In genomic region chr7:28381938-28382337, GRCm38 (mm10) we compare ENCODE assay signal across 8 mouse cellular contexts. TPM values are rescaled to one million over a fixed set of nuclear protein-coding genes. Genes with fewer than 3 reads are reported as not detected.
DNase-seq lines count a peak whose midpoint lies in the region; ATAC-seq lines count a peak whose summit lies in the region.

No protein-coding gene starts in this region.

- peaks cover 23% of the 10 kb centered on the region for H3K36me3 ChIP-seq in embryonic facial prominence, embryonic 12.5 days
- H3K36me3 ChIP-seq in heart, embryonic 13.5 days: peaks cover 29% of the 10 kb centered on the region
- peaks cover 13% of the 10 kb centered on the region; the same call in 1 of the 2 replicates for H3K36me3 ChIP-seq in kidney, embryonic 16.5 days (ENCODE audit: insufficient read depth, low read length)

- H3K9me3 ChIP-seq in embryonic facial prominence, embryonic 12.5 days: no peaks in the 10 kb centered on the region
- no peaks in the 10 kb centered on the region for H3K9me3 ChIP-seq in heart, embryonic 13.5 days
- H3K9me3 ChIP-seq in kidney, embryonic 16.5 days (ENCODE audit: low read length): no peaks in the 10 kb centered on the region

- peak; percentile 50 for ATAC-seq in embryonic facial prominence, embryonic 12.5 days (ENCODE audit: insufficient number of reproducible peaks, insufficient read depth, low FRiP score, low TSS enrichment)
- peak; percentile 35; the same call in 1 of the 2 replicates for ATAC-seq in heart, embryonic 13.5 days (ENCODE audit: extremely low read depth, insufficient number of reproducible peaks, low FRiP score, low TSS enrichment)
- ATAC-seq in kidney, embryonic 16.5 days (ENCODE audit: low FRiP score, low TSS enrichment): peak; percentile 71

- H3K9ac ChIP-seq in embryonic facial prominence, embryonic 12.5 days: peak overlapping the region; percentile 58
- peak overlapping the region; percentile 85 for H3K9ac ChIP-seq in heart, embryonic 13.5 days
- peak overlapping the region; percentile 82 for H3K9ac ChIP-seq in kidney, embryonic 16.5 days (replicated peaks; ENCODE audit: low read length)

- DNase-seq in 3134 (ENCODE audit: extremely low read depth, insufficient read length, low spot score) (peak; percentile 82), NIH3T3 (ENCODE audit: low read depth) (peak; percentile 93)
- peak; percentile 96 for DNase-seq in lung, postnatal 25 days (ENCODE audit: low spot score)
- peak; percentile 79 for DNase-seq in ovary, postnatal 36 days (ENCODE audit: low spot score)
- DNase-seq in urinary bladder, postnatal 14 days (ENCODE audit: low spot score): peak; percentile 91

- peak overlapping the region; percentile 52 for H3K4me2 ChIP-seq in embryonic facial prominence, embryonic 12.5 days (replicated peaks)
- peak overlapping the region; percentile 88 for H3K4me2 ChIP-seq in heart, embryonic 13.5 days
- H3K4me2 ChIP-seq in kidney, embryonic 16.5 days (replicated peaks; ENCODE audit: low read depth, low read length): peak overlapping the region; percentile 73

- no peaks in the 10 kb centered on the region for H3K27me3 ChIP-seq in embryonic facial prominence, embryonic 12.5 days
- H3K27me3 ChIP-seq in heart, embryonic 13.5 days (replicated peaks): no peaks in the 10 kb centered on the region
- H3K27me3 ChIP-seq in kidney, embryonic 16.5 days (ENCODE audit: insufficient read depth, low read length): no peaks in the 10 kb centered on the region

- H3K27ac ChIP-seq in embryonic facial prominence, embryonic 12.5 days: peak overlapping the region; percentile 94
- H3K27ac ChIP-seq in heart, embryonic 13.5 days (replicated peaks): peak overlapping the region; percentile 100
- peak overlapping the region; percentile 100 for H3K27ac ChIP-seq in kidney, embryonic 16.5 days (ENCODE audit: low read length)

- WGBS in embryonic facial prominence, embryonic 12.5 days: under 1% methylated on average over 20 of the region's 20 CpGs
- WGBS in heart, embryonic 13.5 days: under 1% methylated on average over 20 of the region's 20 CpGs
- WGBS in kidney, embryonic 16.5 days: 0% methylated on average over 20 of the region's 20 CpGs

- peaks cover 57% of the 10 kb centered on the region for H3K4me1 ChIP-seq in embryonic facial prominence, embryonic 12.5 days
- H3K4me1 ChIP-seq in heart, embryonic 13.5 days: peaks cover 65% of the 10 kb centered on the region
- H3K4me1 ChIP-seq in kidney, embryonic 16.5 days (ENCODE audit: insufficient read depth, low read length): peaks cover 57% of the 10 kb centered on the region

- peak overlapping the region; percentile 32 for H3K4me3 ChIP-seq in embryonic facial prominence, embryonic 12.5 days
- peak overlapping the region; percentile 46 for H3K4me3 ChIP-seq in heart, embryonic 13.5 days
- peak overlapping the region; percentile 43 for H3K4me3 ChIP-seq in kidney, embryonic 16.5 days (ENCODE audit: low read length)

RNA-seq across cellular contexts. Expression of gene Zfp36, which starts 1.9 kb away (rescaled TPM):
- 7.8 and 8.6 TPM in 2 replicates for polyA plus RNA-seq in embryonic facial prominence, embryonic 12.5 days (2016; fragmentation: Nextera tagmentation; extraction: Ambion mirVana)
- polyA plus RNA-seq in heart, embryonic 13.5 days (2015; fragmentation: Nextera tagmentation; extraction: Ambion mirVana): 11.9 and 13.6 TPM in 2 replicates
- 16.1 and 18.4 TPM in 2 replicates for polyA plus RNA-seq in kidney, embryonic 16.5 days (2015; fragmentation: Nextera tagmentation; extraction: Ambion mirVana)

RNA-seq across cellular contexts. Expression of gene Plekhg2, which starts 9.5 kb away (rescaled TPM):
- polyA plus RNA-seq in embryonic facial prominence, embryonic 12.5 days (2016; fragmentation: Nextera tagmentation; extraction: Ambion mirVana): 114 and 121 TPM in 2 replicates
- 43.5 and 49.3 TPM in 2 replicates for polyA plus RNA-seq in heart, embryonic 13.5 days (2015; fragmentation: Nextera tagmentation; extraction: Ambion mirVana)
- polyA plus RNA-seq in kidney, embryonic 16.5 days (2015; fragmentation: Nextera tagmentation; extraction: Ambion mirVana): 69.1 and 83.3 TPM in 2 replicates

RNA-seq across cellular contexts. Expression of gene Med29, which starts 10.6 kb away (rescaled TPM):
- polyA plus RNA-seq in embryonic facial prominence, embryonic 12.5 days (2016; fragmentation: Nextera tagmentation; extraction: Ambion mirVana): 51.1 and 52.0 TPM in 2 replicates
- polyA plus RNA-seq in heart, embryonic 13.5 days (2015; fragmentation: Nextera tagmentation; extraction: Ambion mirVana): 49.9 and 54.2 TPM in 2 replicates
- 52.9 and 55.9 TPM in 2 replicates for polyA plus RNA-seq in kidney, embryonic 16.5 days (2015; fragmentation: Nextera tagmentation; extraction: Ambion mirVana)

RNA-seq across cellular contexts. Expression of gene Paf1, which starts 10.8 kb away (rescaled TPM):
- polyA plus RNA-seq in embryonic facial prominence, embryonic 12.5 days (2016; fragmentation: Nextera tagmentation; extraction: Ambion mirVana): 82.2 and 85.5 TPM in 2 replicates
- 73.4 and 75.1 TPM in 2 replicates for polyA plus RNA-seq in heart, embryonic 13.5 days (2015; fragmentation: Nextera tagmentation; extraction: Ambion mirVana)
- 97.4 and 108 TPM in 2 replicates for polyA plus RNA-seq in kidney, embryonic 16.5 days (2015; fragmentation: Nextera tagmentation; extraction: Ambion mirVana)

RNA-seq across cellular contexts. Expression of gene Rps16, which starts 31.5 kb away (rescaled TPM):
- 836 and 855 TPM in 2 replicates for polyA plus RNA-seq in embryonic facial prominence, embryonic 12.5 days (2016; fragmentation: Nextera tagmentation; extraction: Ambion mirVana)
- polyA plus RNA-seq in heart, embryonic 13.5 days (2015; fragmentation: Nextera tagmentation; extraction: Ambion mirVana): 599 and 651 TPM in 2 replicates
- 840 and 918 TPM in 2 replicates for polyA plus RNA-seq in kidney, embryonic 16.5 days (2015; fragmentation: Nextera tagmentation; extraction: Ambion mirVana)

Comparison
In these comparisons a context has a peak if more than half of its experiments do, and no peak if none do; other contexts are left out.
1. Peak in every context shown above with its lines: DNase-seq, ATAC-seq, H3K4me3 ChIP-seq and H3K27ac ChIP-seq.